Mouse (Mus musculus): ENCODE measurements around the gene Faim2. TPM values are rescaled to one million over a fixed set of nuclear protein-coding genes. Genes with fewer than 3 reads are reported as not detected.

Gene Faim2
- total RNA-seq, 2 experiments from 2014 or later = 0.13 to 0.20 TPM

- DNase-seq = no peak
Observed at GRCm38 (mm10) chr15:99509840-99510239, 18.1 kb downstream of the Faim2 start.

- DNase-seq = no peak
Observed at GRCm38 (mm10) chr15:99505324-99506095, 22.5 kb downstream of the Faim2 start.

- no peak for DNase-seq
Observed at GRCm38 (mm10) chr15:99503256-99503655, 24.7 kb downstream of the Faim2 start.

- DNase-seq = no peak
Observed at GRCm38 (mm10) chr15:99502311-99502831, 25.6 kb downstream of the Faim2 start.

- no peak for DNase-seq
Observed at GRCm38 (mm10) chr15:99501292-99502260, 26.4 kb downstream of the Faim2 start.

- no peak for DNase-seq
Observed at GRCm38 (mm10) chr15:99500320-99500719, 27.6 kb downstream of the Faim2 start.

- no peak for DNase-seq
Observed at GRCm38 (mm10) chr15:99499726-99500125, 28.2 kb downstream of the Faim2 start.

- DNase-seq = no peak
Observed at GRCm38 (mm10) chr15:99498781-99499180, 29.2 kb downstream of the Faim2 start.

- no peak for DNase-seq
Observed at GRCm38 (mm10) chr15:99498356-99498755, 29.6 kb downstream of the Faim2 start.

GRCm38 (mm10) chr15:99497527-99498242, 30.3 kb downstream of the Faim2 start:
- DNase-seq = peak; percentile 45

- DNase-seq = no peak
Observed at GRCm38 (mm10) chr15:99497061-99497460, 30.9 kb downstream of the Faim2 start.

GRCm38 (mm10) chr15:99484745-99485144, 43.2 kb downstream of the Faim2 start:
- DNase-seq = no peak

- no peak for DNase-seq
Observed at GRCm38 (mm10) chr15:99475814-99476213, 52.2 kb downstream of the Faim2 start.

GRCm38 (mm10) chr15:99474576-99474926, 53.4 kb downstream of the Faim2 start, which contains the start of gene Bcdin3d:
Gene Bcdin3d, minus strand, starts transcription at chr15:99474730.
- DNase-seq = peak; percentile 85

- peak; percentile 61 for DNase-seq
Observed at GRCm38 (mm10) chr15:99473801-99474575, 54.0 kb downstream of the Faim2 start.

- no peak for DNase-seq
Observed at GRCm38 (mm10) chr15:99472972-99473371, 55.0 kb downstream of the Faim2 start.

GRCm38 (mm10) chr15:99471677-99472063, 56.3 kb downstream of the Faim2 start:
- DNase-seq = no peak

GRCm38 (mm10) chr15:99470971-99471676, 56.8 kb downstream of the Faim2 start:
- DNase-seq = peak; percentile 46

- peak; percentile 56 for DNase-seq
Observed at GRCm38 (mm10) chr15:99470224-99470761, 57.7 kb downstream of the Faim2 start.

GRCm38 (mm10) chr15:99469736-99470135, 58.2 kb downstream of the Faim2 start:
- no peak for DNase-seq

Data from gastrocnemius, postnatal 25 days (tissue).